Mouse (Mus musculus): Measurements from ENCODE around the gene Arhgef5. TPM values are rescaled to one million over a fixed set of nuclear protein-coding genes. Genes with fewer than 3 reads are reported as not detected.

The Arhgef5 gene
- polyA plus RNA-seq, 1 experiment from 2014 or later = 17.0 TPM

DNA sequence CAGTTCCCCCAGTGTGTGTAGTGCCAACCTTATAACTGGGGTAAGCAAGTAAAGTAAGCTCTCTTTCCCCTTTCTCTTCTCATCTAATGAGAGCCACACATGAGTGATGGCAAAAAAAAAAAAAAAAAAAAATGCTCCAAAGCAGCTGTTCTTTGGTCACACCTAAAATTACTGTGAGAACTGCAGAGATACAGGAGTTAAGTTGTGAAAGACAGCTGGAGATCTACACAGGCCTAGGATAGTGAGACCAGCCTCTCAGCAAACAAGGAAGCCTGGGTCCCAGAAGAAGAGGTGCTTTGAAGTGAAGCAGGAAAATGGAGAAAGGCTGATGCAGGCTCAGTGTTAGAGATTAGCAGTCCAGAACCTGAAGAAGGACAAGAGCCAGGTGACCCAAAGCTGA is 47.2 kb downstream of the Arhgef5 start:
- H3K4me2 ChIP-seq (replicated peaks; ENCODE audit: low read depth, low read length) = no peak overlapping the region

DNA sequence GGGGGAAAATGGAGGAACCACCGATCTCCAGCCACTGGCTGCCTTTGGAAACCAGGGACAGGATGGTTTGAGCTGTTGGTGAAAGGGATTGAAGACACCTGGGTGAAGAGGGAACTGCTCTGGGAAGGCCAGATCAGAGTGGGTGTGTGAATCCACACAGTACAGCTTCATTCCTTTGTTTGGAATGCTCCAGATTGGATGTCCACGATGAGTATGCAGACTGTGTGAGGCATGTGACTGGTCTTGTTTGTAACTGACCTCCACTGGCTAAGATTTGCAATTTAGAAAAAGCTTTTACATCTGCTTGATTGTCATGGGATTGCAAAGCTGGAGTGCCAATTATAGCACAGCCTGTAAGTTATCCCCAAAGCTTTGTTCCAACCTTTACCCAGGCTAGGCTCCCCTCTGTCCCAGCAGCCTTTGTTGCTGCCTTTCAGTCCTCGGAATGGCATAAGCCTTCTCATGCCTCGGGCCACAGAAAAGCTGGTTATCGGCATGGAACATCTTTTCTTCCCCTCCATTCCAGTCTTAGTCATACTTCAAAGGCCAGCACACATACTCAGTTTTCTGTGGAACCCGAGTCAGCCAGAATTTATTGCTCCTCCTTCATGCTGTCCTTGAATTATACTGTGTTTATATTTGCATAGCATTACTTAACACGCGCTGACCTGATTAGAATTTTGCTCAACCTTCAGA is 47.7 kb downstream of the Arhgef5 start:
- Histone ChIP-seq H3K4me1 (ENCODE audit: insufficient read depth, low read length) (peaks cover 8% of the 10 kb centered on the region; the same call in 1 of the 2 replicates), H3K4me2 (replicated peaks; ENCODE audit: low read depth, low read length) (no peak overlapping the region), H3K27ac (ENCODE audit: low read length) (peak overlapping the region; percentile 46; the same call in 1 of the 2 replicates), H3K9ac (replicated peaks; ENCODE audit: low read length) (no peak overlapping the region), H3K27me3 (ENCODE audit: insufficient read depth, low read length) (no peaks in the 10 kb centered on the region), H3K9me3 (ENCODE audit: low read length) (no peaks in the 10 kb centered on the region), H3K36me3 (ENCODE audit: insufficient read depth, low read length) (no peaks in the 10 kb centered on the region), H3K4me3 (ENCODE audit: low read length) (no peak overlapping the region)
- 57% methylated on average over 8 of the region's 8 CpGs for WGBS
- ATAC-seq (ENCODE audit: low FRiP score, low TSS enrichment) = peak; percentile 62

More for the DNA sequence above, 47.2 kb downstream of the Arhgef5 start:
- H3K4me3 ChIP-seq (ENCODE audit: low read length) = no peak overlapping the region
- no peaks in the 10 kb centered on the region for H3K27me3 ChIP-seq (ENCODE audit: insufficient read depth, low read length)
- H3K9me3 ChIP-seq (ENCODE audit: low read length) = no peaks in the 10 kb centered on the region
- H3K4me1 ChIP-seq (ENCODE audit: insufficient read depth, low read length) = peaks cover 8% of the 10 kb centered on the region; the same call in 1 of the 2 replicates
- ATAC-seq (ENCODE audit: low FRiP score, low TSS enrichment) = no peak
- H3K27ac ChIP-seq (ENCODE audit: low read length) = peak overlapping the region; percentile 46; the same call in 1 of the 2 replicates
- no peak overlapping the region for H3K9ac ChIP-seq (replicated peaks; ENCODE audit: low read length)
- no peaks in the 10 kb centered on the region for H3K36me3 ChIP-seq (ENCODE audit: insufficient read depth, low read length)

DNA sequence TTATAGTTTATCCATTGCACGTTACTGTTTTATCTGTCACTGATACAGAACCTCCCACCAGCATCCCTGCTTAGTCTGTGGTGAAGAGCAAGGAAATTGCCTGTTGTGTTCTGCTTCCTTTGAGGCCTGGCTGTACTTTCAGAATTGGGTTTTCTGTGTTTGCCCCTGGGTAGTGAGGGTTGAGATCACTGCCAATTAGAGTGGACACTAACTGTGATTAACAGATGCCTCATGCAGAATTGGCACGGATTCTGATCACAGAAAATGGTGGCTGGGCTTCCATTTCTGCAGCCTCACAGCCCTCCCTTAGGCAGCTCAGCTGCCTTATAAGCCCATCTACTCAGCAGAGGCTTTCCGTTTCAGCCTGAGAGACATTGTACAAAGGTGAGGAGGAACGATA is 68.1 kb downstream of the Arhgef5 start:
- Histone ChIP-seq H3K36me3 (ENCODE audit: insufficient read depth, low read length) (no peaks in the 10 kb centered on the region), H3K27ac (ENCODE audit: low read length) (no peak overlapping the region), H3K27me3 (ENCODE audit: insufficient read depth, low read length) (no peaks in the 10 kb centered on the region), H3K4me3 (ENCODE audit: low read length) (no peak overlapping the region), H3K4me2 (replicated peaks; ENCODE audit: low read depth, low read length) (no peak overlapping the region), H3K9ac (replicated peaks; ENCODE audit: low read length) (no peak overlapping the region), H3K9me3 (ENCODE audit: low read length) (no peaks in the 10 kb centered on the region), H3K4me1 (ENCODE audit: insufficient read depth, low read length) (0 out of 2 replicates have a peak, but pooled peaks cover 5% of the 10 kb centered on the region)
- WGBS = 77% methylated on average over 4 of the region's 4 CpGs
- no peak for ATAC-seq (ENCODE audit: low FRiP score, low TSS enrichment)

DNA sequence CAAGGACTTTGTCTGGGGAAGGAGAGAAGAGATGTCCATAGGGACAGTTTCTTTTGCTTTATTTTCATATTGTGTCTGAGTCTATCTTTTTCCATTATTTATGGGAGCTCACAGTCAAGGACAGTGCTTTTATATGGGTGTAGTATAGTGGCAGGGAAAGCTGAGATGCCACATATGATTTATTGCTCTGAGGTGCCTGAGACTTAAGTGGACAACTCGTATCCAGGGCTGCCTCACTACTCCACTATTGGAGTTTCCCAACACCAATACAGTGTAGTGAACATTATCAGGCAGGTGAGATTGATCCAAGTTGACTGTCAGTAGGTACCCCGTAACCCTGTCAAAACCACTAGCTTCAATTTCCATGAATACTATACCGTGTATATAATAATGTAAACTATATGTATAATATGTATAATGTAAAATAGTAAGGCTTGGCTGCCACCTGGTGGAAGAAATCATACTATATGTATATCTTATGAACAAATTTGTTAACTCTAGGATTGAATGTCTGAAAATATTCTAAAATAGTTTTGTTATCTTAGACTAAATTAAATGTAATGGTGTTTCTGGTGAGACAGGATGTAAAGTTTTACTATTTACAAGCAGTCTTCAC is 70.3 kb downstream of the Arhgef5 start:
- Histone ChIP-seq H3K4me2 (replicated peaks; ENCODE audit: low read depth, low read length) (no peak overlapping the region), H3K36me3 (ENCODE audit: insufficient read depth, low read length) (no peaks in the 10 kb centered on the region), H3K4me3 (ENCODE audit: low read length) (no peak overlapping the region), H3K4me1 (ENCODE audit: insufficient read depth, low read length) (0 out of 2 replicates have a peak, but pooled peaks cover 5% of the 10 kb centered on the region), H3K9me3 (ENCODE audit: low read length) (no peaks in the 10 kb centered on the region), H3K9ac (replicated peaks; ENCODE audit: low read length) (no peak overlapping the region), H3K27ac (ENCODE audit: low read length) (no peak overlapping the region), H3K27me3 (ENCODE audit: insufficient read depth, low read length) (no peaks in the 10 kb centered on the region)
- 56% methylated on average over 3 of the region's 3 CpGs for WGBS
- ATAC-seq (ENCODE audit: low FRiP score, low TSS enrichment) = no peak

DNA sequence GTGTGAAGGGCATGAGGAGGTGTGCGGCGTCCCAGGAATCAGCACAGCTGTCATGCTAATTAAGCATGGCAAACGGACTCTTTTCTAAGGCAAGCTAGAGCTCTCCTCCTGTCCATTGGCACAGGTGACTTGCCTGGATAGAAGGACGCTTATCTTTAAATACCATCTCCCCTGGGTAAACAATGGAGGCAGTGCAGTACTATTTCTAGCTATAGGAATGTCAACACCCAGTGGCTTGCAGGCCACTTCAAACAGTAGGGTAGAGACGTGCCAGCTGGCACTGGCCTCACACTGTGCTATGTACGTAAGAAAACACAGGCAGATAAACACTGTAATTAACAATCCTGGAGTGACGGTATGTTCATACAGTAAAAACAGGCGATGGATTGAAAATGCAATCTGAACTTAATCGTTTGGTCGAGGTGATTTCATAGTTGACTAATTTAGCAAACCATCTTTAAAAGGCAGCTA is 72.1 kb downstream of the Arhgef5 start:
- no peak overlapping the region for H3K27ac ChIP-seq (ENCODE audit: low read length)
- H3K4me2 ChIP-seq (replicated peaks; ENCODE audit: low read depth, low read length) = no peak overlapping the region
- no peaks in the 10 kb centered on the region for H3K36me3 ChIP-seq (ENCODE audit: insufficient read depth, low read length)
- H3K27me3 ChIP-seq (ENCODE audit: insufficient read depth, low read length) = no peaks in the 10 kb centered on the region
- ATAC-seq (ENCODE audit: low FRiP score, low TSS enrichment) = peak; percentile 88
- WGBS = 36% methylated on average over 10 of the region's 10 CpGs
- H3K4me1 ChIP-seq (ENCODE audit: insufficient read depth, low read length) = 0 out of 2 replicates have a peak, but pooled peaks cover 5% of the 10 kb centered on the region
- H3K9me3 ChIP-seq (ENCODE audit: low read length) = no peaks in the 10 kb centered on the region
- no peak overlapping the region for H3K9ac ChIP-seq (replicated peaks; ENCODE audit: low read length)
- H3K4me3 ChIP-seq (ENCODE audit: low read length) = no peak overlapping the region

DNA sequence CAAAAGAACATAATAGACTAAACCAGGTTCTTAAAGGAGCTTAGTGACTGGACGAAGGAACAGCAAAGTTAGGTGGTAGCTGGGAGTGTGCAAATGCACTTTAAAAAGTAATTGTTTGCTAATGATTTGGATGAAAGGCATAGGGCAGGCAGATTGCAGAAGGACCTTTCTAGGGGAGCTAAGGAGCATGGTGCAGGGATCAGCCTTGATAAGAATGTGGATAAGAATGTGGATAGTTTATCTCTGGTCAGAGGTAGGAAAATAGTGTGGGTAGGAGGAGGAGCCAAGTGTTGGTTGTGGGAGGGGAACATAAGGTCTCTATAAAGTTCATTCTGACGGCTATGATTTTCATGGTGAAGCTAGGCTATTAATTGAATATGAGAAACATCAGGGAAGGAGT is 73.4 kb downstream of the Arhgef5 start:
- Histone ChIP-seq H3K9ac (replicated peaks; ENCODE audit: low read length) (no peak overlapping the region), H3K4me1 (ENCODE audit: insufficient read depth, low read length) (0 out of 2 replicates have a peak, but pooled peaks cover 5% of the 10 kb centered on the region), H3K27me3 (ENCODE audit: insufficient read depth, low read length) (no peaks in the 10 kb centered on the region), H3K36me3 (ENCODE audit: insufficient read depth, low read length) (no peaks in the 10 kb centered on the region), H3K4me2 (replicated peaks; ENCODE audit: low read depth, low read length) (no peak overlapping the region), H3K9me3 (ENCODE audit: low read length) (no peaks in the 10 kb centered on the region), H3K27ac (ENCODE audit: low read length) (no peak overlapping the region), H3K4me3 (ENCODE audit: low read length) (no peak overlapping the region)
- ATAC-seq (ENCODE audit: low FRiP score, low TSS enrichment) = no peak
- 61% methylated on average over 2 of the region's 2 CpGs for WGBS

Other genes starting within 250 kb of the Arhgef5 start
- gene Olfr441, start 159.2 kb upstream of the Arhgef5 start, polyA plus RNA-seq (2015; fragmentation: Nextera tagmentation; extraction: Ambion mirVana) = not detected in 2 replicates
- gene Olfr237-ps1, start 119.0 kb upstream of the Arhgef5 start, polyA plus RNA-seq (2015; fragmentation: Nextera tagmentation; extraction: Ambion mirVana) = not detected in 2 replicates
- gene Olfr437, start 102.3 kb upstream of the Arhgef5 start, polyA plus RNA-seq (2015; fragmentation: Nextera tagmentation; extraction: Ambion mirVana) = not detected in 2 replicates
- gene Olfr13, start 93.4 kb upstream of the Arhgef5 start, polyA plus RNA-seq (2015; fragmentation: Nextera tagmentation; extraction: Ambion mirVana) = not detected in 2 replicates
- gene Olfr435, start 68.4 kb upstream of the Arhgef5 start, polyA plus RNA-seq (2015; fragmentation: Nextera tagmentation; extraction: Ambion mirVana) = not detected in 2 replicates
- gene Olfr434, start 52.6 kb upstream of the Arhgef5 start, polyA plus RNA-seq (2015; fragmentation: Nextera tagmentation; extraction: Ambion mirVana) = not detected in 2 replicates
- gene Olfr47, start 34.1 kb upstream of the Arhgef5 start, polyA plus RNA-seq (2015; fragmentation: Nextera tagmentation; extraction: Ambion mirVana) = not detected in 2 replicates
- gene Nobox, start 44.0 kb downstream of the Arhgef5 start, polyA plus RNA-seq (2015; fragmentation: Nextera tagmentation; extraction: Ambion mirVana) = 0.19 TPM in 1 of 2 replicates, not detected in the other

All from kidney, embryonic 16.5 days (tissue).